Mouse (Mus musculus): Measurements from ENCODE around the gene Shtn1.

The Shtn1 gene

DNA sequence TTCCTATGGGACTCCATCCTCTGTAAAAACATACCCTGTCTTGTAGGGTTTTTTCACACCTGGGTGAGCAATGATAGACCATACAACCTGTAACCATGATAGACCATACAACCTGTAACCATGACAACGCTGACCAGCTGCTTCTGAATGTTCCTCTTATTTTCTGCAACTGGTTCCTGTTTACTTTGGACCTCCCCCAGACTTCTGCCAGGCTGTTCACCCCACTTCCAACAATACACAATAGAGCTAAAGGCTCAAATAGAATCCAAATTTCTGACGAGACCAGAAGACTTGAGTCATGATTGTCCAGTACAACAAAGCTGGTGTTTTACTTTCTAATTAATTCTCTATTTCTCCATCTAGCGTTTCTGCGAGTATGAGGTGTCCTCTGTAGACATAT lies 23.8 kb downstream of the Shtn1 start:
- DNase-seq (ENCODE audit: low read depth, low spot score), result no peak

GRCm38 (mm10) chr19:59051622-59052021 lies 24.3 kb downstream of the Shtn1 start:
- DNase-seq (ENCODE audit: low read depth, low spot score), result no peak

- DNase-seq (ENCODE audit: low read depth, low spot score), result no peak
Measured at GRCm38 (mm10) chr19:59048852-59049251, 27.0 kb downstream of the Shtn1 start.

- DNase-seq (ENCODE audit: low read depth, low spot score), result no peak
Measured at GRCm38 (mm10) chr19:59047511-59047910, 28.4 kb downstream of the Shtn1 start.

GRCm38 (mm10) chr19:59041086-59041485 lies 34.8 kb downstream of the Shtn1 start:
- no peak for DNase-seq (ENCODE audit: low read depth, low spot score)

DNA sequence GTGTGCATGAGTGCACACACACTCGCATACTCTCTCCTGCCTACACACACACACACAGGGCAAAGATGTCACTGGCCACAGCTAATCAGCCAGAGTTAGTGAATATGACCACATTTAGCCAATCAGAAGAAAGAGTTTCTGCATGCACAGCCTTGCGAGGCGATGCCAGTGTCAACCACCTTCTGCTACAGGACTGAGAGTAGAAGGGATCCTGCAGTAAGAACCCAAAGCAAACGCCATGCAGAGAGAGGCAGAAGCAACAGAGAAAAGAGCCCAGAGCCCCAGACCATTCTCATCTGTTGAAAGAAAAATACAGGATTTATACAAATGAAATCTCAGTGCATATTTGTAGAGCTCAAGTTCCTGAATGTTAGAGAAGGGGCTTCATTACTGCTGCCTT lies 37.1 kb downstream of the Shtn1 start:
- no peak for DNase-seq (ENCODE audit: low read depth, low spot score)

DNA sequence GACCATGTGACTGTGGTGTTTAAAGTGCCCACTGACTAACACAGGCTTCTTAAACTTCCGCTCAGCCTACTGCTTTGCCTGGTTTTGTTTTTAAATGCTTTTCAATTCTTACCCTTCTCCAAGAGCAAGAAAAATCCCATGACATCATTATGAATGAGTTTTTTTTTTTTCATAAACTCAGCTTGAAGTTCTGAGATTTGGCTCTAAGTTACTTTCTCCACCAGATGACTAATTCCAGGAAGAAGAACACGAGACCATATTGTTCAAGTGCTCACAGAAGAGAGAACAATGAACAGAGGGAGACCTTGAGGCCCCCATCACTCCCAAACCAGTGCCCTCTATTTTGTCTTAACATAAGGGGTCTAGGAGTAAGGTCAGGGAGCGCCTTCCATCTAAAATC lies 39.1 kb downstream of the Shtn1 start:
- no peak for DNase-seq (ENCODE audit: low read depth, low spot score)

DNA sequence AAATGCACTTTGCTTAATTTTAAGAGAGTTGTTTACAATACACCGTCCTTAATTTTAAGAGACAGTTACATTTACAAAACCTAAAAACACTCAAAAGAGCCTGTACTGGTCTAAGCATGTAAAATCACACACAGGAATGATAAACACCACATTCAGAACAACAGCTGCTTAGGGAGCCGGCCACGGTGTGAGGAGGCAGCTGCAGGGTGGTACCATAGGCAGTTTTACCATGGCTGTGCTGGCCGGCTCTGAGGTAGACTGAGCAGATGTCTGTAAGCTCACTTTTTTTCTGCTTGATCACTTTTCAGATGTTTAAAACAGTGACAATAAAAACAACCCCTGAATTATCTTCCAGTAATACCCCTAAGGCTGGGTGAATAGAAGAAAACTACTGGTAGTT lies 42.7 kb downstream of the Shtn1 start:
- DNase-seq (ENCODE audit: low read depth, low spot score), result no peak

DNA sequence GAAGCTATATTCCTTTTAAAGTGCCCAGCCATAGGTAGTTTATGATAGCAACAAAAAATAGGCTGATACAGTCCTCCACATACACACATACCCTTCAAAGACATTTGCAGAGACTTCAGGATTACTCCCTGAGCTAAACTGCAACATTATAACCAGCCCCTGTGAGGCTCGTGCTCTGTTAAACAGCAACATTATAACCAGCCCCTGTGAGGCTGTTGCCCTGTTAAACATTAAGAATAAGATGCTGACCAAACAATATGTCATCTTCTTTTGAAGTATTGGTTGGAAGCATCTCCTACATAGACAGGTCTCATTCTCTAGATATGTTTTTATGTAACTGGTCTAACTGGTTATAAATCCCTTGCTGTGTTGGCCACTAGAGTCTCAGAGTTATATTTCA lies 45.7 kb downstream of the Shtn1 start:
- no peak for DNase-seq (ENCODE audit: low read depth, low spot score)

- no peak for DNase-seq (ENCODE audit: low read depth, low spot score)
Measured at GRCm38 (mm10) chr19:59029011-59029410, 46.9 kb downstream of the Shtn1 start.

DNA sequence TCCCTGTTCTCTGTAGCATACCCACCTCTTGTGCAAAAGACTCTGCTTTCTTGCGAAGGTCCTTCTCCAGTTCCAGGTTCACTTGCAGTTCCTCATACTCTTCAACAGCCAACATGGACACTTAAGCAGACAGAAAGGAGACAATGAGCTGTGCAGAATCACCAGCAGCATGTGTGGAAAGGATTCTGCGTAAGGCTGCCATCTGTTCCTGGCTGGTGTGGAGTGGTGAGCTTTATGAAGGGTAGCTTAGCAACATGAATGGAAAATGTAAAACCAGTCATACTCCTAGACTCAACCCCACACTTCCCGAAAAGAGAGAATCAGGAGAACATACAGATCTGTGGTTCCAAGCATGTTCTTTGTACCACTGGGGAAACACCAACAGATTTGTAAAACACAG lies 47.8 kb downstream of the Shtn1 start:
- DNase-seq (ENCODE audit: low read depth, low spot score), result no peak

GRCm38 (mm10) chr19:59023876-59024275 lies 52.0 kb downstream of the Shtn1 start:
- DNase-seq (ENCODE audit: low read depth, low spot score), result no peak

DNA sequence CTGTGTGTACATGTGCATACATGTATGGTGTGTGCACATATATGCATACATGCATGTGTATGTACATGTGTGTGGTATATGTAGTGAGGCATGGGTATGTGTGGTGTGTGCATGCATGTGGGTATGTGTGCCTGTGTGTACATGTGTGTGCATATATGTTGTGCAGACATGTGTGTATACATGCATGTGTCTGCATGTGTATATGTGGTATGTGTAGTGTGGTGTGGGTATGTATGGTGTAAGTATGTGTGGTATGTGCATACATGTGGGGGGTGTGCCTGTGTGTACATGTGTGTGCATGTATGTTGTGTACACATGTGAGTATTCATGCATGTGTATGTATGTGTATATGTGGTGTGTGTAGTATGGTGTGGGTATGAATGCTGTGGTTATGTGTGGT lies 54.3 kb downstream of the Shtn1 start:
- no peak for DNase-seq (ENCODE audit: low read depth, low spot score)

- DNase-seq (ENCODE audit: low read depth, low spot score), result no peak
Measured at GRCm38 (mm10) chr19:59010802-59011201, 65.1 kb downstream of the Shtn1 start.

DNA sequence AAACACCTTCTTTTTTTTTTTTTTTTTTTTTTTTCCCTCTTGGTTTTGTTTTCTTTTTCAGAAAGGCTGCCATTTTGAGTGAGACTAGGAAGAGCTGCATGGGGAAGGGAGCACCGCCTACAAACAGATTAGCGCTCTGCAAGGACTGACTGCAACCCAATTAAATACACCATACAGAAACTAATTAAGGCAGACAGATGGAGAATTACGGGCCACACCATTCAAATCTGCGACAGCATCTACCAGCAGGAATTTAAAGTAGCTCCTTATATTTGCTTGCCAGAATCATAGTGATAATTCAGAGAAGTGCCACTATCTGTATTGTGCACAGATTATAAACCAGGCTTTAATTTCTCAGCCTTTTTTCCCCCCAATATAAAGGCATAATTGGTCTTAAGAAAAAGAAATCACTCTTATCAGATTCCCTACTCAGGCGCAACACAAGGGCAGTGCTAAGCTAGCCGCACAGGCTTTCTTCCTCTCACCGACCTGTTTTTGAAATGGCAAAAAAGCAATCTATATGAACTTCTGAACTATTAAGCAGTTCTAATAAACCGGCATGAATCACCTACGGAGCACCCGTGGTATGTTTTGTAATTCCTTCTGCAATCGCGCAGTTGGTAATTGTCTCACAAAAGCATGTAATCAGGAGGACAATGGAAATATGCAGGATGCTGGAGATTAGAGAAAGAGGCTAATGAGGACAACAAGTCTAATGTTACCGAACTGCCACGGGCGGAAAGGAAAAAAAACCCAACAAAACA lies 69.1 kb downstream of the Shtn1 start:
- DNase-seq (ENCODE audit: low read depth, low spot score), result no peak

- DNase-seq (ENCODE audit: low read depth, low spot score), result no peak
Measured at GRCm38 (mm10) chr19:59002827-59003226, 73.1 kb downstream of the Shtn1 start.

GRCm38 (mm10) chr19:58981571-58981970 lies 94.3 kb downstream of the Shtn1 start:
- no peak for DNase-seq (ENCODE audit: low read depth, low spot score)

DNA sequence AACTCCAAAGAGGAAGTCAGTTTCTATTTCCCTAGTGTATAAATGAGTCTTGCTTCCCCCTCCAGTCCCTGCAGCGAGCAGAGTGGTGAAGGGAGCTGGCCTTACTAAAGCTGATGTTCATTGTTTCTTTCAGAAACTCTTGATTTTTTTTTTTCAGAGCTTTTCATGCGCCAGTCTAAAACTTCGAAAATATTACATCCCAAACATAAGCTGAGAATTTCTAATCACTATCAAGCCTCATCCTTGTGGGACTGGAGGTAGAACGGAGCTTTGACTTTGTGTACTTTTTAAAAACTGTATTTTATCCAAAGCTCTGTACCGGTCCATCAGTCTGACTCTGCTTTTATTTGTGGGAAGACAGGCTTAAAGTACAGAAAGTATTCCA lies 95.9 kb downstream of the Shtn1 start:
- DNase-seq (ENCODE audit: low read depth, low spot score), result no peak

DNA sequence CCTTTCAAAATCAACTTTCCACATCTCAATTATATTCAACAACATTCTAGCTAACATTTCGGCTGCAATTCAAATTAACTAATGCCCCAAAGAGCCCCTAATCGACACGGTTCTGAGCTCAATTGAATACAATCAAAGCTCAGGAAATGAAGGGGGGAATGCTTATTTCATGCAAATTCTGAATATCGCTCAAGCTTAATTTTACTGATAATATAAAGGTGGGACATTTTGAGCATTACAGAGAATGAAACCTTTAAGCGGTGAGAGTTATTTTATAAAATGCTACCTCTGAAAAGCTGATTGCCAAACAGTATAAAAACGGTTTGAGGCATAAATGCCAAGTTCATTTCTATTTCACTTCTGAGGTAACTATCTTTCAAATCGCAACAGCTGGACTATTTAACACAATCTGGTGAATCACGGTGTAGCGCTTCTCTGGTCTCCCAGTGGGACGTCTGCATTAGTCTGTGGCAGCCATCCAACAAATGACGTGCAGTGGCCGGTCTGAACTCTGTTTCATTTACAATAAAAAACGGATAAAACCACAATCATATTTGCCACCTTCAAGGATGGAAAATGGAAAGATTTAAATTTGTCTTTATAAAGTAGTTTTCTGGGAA lies 96.4 kb downstream of the Shtn1 start:
- no peak for DNase-seq (ENCODE audit: low read depth, low spot score)

DNA sequence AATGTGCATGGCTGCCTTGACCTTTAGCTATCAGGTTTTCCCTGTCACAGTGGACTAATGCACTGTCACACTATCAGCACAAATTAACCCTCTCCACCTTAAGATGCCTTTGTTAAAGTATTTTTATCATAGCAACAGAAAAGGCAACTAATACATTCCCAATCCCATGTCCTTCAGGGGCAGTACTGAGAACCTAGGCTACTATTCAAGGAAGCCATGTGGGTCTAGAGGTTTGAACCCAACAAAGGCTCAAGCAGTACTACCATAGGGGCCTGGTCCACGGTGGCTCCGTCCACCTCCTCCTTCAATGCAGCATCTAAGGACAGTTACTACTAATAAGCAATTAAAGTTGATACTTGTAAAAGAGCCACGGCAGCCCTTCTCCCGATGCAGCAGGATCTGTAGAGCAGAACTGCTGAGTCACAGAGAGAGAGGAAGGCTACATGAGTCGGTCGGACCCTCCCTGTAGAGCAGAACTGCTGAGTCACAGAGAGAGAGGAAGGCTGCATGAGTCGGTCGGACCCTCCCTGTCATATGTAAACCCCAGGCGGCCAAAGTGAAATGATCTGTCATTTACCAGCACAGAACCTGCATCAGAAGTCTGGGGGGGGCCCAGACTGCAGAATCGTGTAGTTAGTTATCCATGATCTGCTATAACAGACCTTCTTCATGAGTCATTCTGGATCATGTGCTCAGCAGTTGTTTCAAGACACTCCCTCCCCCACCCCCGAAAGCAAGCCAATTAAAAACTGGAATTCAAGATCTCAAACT lies 97.3 kb downstream of the Shtn1 start:
- no peak for DNase-seq (ENCODE audit: low read depth, low spot score)

DNA sequence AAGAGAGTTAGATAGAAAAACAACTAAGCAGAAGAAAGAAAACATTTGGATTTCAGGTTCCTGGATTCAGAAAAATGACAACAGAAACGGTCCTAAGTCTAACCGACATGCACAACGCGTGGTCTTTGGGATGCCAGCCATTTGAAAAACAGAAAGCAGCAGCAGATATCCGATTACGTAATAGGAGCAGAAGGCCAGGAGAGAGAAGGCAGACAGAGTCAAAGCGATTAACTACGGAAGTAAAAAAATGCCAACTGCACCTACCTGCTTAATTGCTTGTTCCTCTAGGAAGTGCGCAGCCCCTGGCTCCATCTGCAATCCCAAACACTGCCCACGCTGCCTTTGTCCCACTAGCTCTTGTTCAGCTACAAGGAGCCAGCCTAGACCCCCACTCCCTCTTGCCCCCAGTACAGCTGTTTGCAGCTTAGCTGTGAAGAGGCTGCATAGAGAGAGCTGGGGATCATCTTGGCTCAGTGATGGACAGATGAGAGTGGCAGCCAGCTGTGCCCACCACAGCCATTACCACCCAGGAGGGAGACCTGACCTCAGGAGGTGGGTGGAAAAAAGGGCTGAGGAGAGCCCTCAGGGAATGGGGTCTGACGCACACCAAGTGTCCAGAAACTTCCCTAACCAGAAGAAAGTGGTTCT lies 100.6 kb downstream of the Shtn1 start:
- DNase-seq (ENCODE audit: low read depth, low spot score), result no peak

- no peak for DNase-seq (ENCODE audit: low read depth, low spot score)
Measured at GRCm38 (mm10) chr19:58974126-58974525, 101.8 kb downstream of the Shtn1 start.

Data from WW6 (cell line).